Mouse (Mus musculus) MEL (cell line): Measurements from ENCODE around the gene Tmem179. TPM values are rescaled to one million over a fixed set of nuclear protein-coding genes. Genes with fewer than 3 reads are reported as not detected.
A peak's percentile ranks its signal among the peaks of the same experiment; 100 is the strongest.

Experiments used
- DNase-seq: peaks from one replicate; pipeline ENCODE4 v3.0.0; 2011; ENCODE audit warnings: low read depth, low spot score
- H3K27ac ChIP-seq: 2 replicates; pipeline ENCODE4 v1.5.1; 2012; ENCODE audit warnings: low read depth, mild to moderate bottlenecking, control low read depth, low read length, moderate library complexity; ENCODE audit not compliant: control insufficient read depth
- H3K27me3 ChIP-seq, 2 experiments: fragments of 150-350 bp in 1 of 2; sonication (generic) in 1 of 2; 2 replicates each; pipeline ENCODE4 v1.6.1; 2012; ENCODE audit warnings: low read length in 2 of 2, mild to moderate bottlenecking in 2 of 2, improper control_type of control experiment in 1 of 2, moderate library complexity in 1 of 2; ENCODE audit not compliant: insufficient read depth in 2 of 2, control insufficient read depth in 1 of 2
- H3K36me3 ChIP-seq, 2 experiments: 2 replicates each; pipeline ENCODE4 v1.6.1; 2012 to 2014; ENCODE audit warnings: low read length in 2 of 2, improper control_type of control experiment in 1 of 2, inconsistent platforms in 1 of 2, mild to moderate bottlenecking in 1 of 2; ENCODE audit not compliant: insufficient read depth in 2 of 2, control insufficient read depth in 1 of 2
- H3K4me1 ChIP-seq, 2 experiments: fragments of 150-350 bp in 1 of 2; sonication (generic) in 1 of 2; 2 replicates each; pipeline ENCODE4 v1.6.1; 2012; ENCODE audit warnings: low read length in 2 of 2, improper control_type of control experiment in 1 of 2, mild to moderate bottlenecking in 1 of 2; ENCODE audit not compliant: insufficient read depth in 2 of 2, control insufficient read depth in 1 of 2
- H3K4me3 ChIP-seq, 2 experiments: fragments of 150-350 bp in 1 of 2; sonication (generic) in 1 of 2; 2 replicates each; pipeline ENCODE4 v1.5.1; 2012; ENCODE audit warnings: low read depth in 2 of 2, low read length in 2 of 2, mild to moderate bottlenecking in 2 of 2, moderate library complexity in 2 of 2, control low read depth in 1 of 2, improper control_type of control experiment in 1 of 2; ENCODE audit not compliant: control insufficient read depth in 1 of 2, insufficient read depth in 1 of 2
- H3K79me2 ChIP-seq: 2 replicates; pipeline ENCODE4 v1.6.1; 2012; ENCODE audit warnings: mild to moderate bottlenecking, low read length, moderate library complexity; ENCODE audit not compliant: control insufficient read depth, poor library complexity, insufficient read depth
- H3K9ac ChIP-seq: 2 replicates; pipeline ENCODE4 v1.6.1; 2012; ENCODE audit warnings: low read depth, mild to moderate bottlenecking, control low read depth, low read length, moderate library complexity; ENCODE audit not compliant: control insufficient read depth, poor library complexity, severe bottlenecking
- H3K9me3 ChIP-seq: fragments of 150-350 bp; sonication (generic); replicated peaks from 2 replicates; pipeline ENCODE4 v1.6.1; 2012; ENCODE audit warnings: mild to moderate bottlenecking, low read length, improper control_type of control experiment, moderate library complexity; ENCODE audit not compliant: insufficient read depth
- BHLHE40 ChIP-seq: IDR thresholded peaks from 2 replicates; pipeline ENCODE4 v1.6.1; 2012; ENCODE audit warnings: low read depth, mild to moderate bottlenecking, inconsistent platforms, low read length, improper control_type of control experiment, borderline replicate concordance
- CHD1 ChIP-seq: IDR thresholded peaks from 2 replicates; pipeline ENCODE4 v1.6.1; 2012; ENCODE audit warnings: low read depth, mild to moderate bottlenecking, inconsistent platforms, low read length, improper control_type of control experiment
- CHD2 ChIP-seq: IDR thresholded peaks from 2 replicates; pipeline ENCODE4 v1.6.1; 2011; ENCODE audit warnings: low read length, improper control_type of control experiment
- ETS1 ChIP-seq: IDR thresholded peaks from 2 replicates; pipeline ENCODE4 v1.6.1; 2012; ENCODE audit warnings: low read depth, mild to moderate bottlenecking, inconsistent platforms, low read length, improper control_type of control experiment, moderate library complexity
- GABPA ChIP-seq: IDR thresholded peaks from 2 replicates; pipeline ENCODE4 v1.6.1; 2012; ENCODE audit warnings: low read depth, mild to moderate bottlenecking, inconsistent platforms, low read length, improper control_type of control experiment, moderate library complexity
- JUND ChIP-seq: IDR thresholded peaks from 2 replicates; pipeline ENCODE4 v1.6.1; 2011; ENCODE audit warnings: low read depth, mild to moderate bottlenecking, improper control_type of control experiment, low read length
- KAT2A ChIP-seq: conservative IDR thresholded peaks from 2 replicates; pipeline ENCODE4 v1.6.1; 2012; ENCODE audit warnings: low read depth, low read length, improper control_type of control experiment, inconsistent platforms
- MEF2A ChIP-seq: IDR thresholded peaks from 2 replicates; pipeline ENCODE4 v1.6.1; 2014; ENCODE audit warnings: low read depth, mild to moderate bottlenecking, inconsistent platforms, low read length, improper control_type of control experiment; ENCODE audit not compliant: poor library complexity, insufficient replicate concordance, severe bottlenecking; ENCODE audit errors: extremely low read depth
- MYC ChIP-seq: IDR thresholded peaks from 2 replicates; pipeline ENCODE4 v1.6.1; 2011; ENCODE audit warnings: low read depth, mild to moderate bottlenecking, low read length, improper control_type of control experiment, moderate library complexity
- NRF1 ChIP-seq: IDR thresholded peaks from 2 replicates; pipeline ENCODE4 v1.6.1; 2014; ENCODE audit warnings: low read depth, mild to moderate bottlenecking, inconsistent platforms, low read length, improper control_type of control experiment, moderate library complexity; ENCODE audit not compliant: poor library complexity, insufficient read depth, severe bottlenecking
- SMC3 ChIP-seq: IDR thresholded peaks from 2 replicates; pipeline ENCODE4 v1.6.1; 2011; ENCODE audit warnings: low read depth, low read length, improper control_type of control experiment
- TAL1 ChIP-seq: IDR thresholded peaks from 2 replicates; pipeline ENCODE4 v1.6.1; 2012; ENCODE audit warnings: mild to moderate bottlenecking, inconsistent platforms, low read length, moderate library complexity, mixed read lengths
- TBP ChIP-seq: IDR thresholded peaks from 2 replicates; pipeline ENCODE4 v1.8.0; 2011; ENCODE audit warnings: low read depth, low read length, improper control_type of control experiment
- TCF12 ChIP-seq: IDR thresholded peaks from 2 replicates; pipeline ENCODE4 v1.6.1; 2014; ENCODE audit warnings: low read depth, mild to moderate bottlenecking, inconsistent platforms, low read length, improper control_type of control experiment, moderate library complexity
- UBTF ChIP-seq: IDR thresholded peaks from 2 replicates; pipeline ENCODE4 v1.6.1; 2012; ENCODE audit warnings: low read depth, mild to moderate bottlenecking, inconsistent platforms, low read length, improper control_type of control experiment, moderate library complexity, borderline replicate concordance; ENCODE audit not compliant: insufficient read depth
- ZMIZ1 ChIP-seq: IDR thresholded peaks from 2 replicates; pipeline ENCODE4 v1.6.1; 2012; ENCODE audit warnings: low read depth, mild to moderate bottlenecking, inconsistent platforms, low read length, improper control_type of control experiment, moderate library complexity
- polyA plus RNA-seq, 2 experiments: library from polyadenylated mRNA; stranded (reverse) in 1 of 2; unstranded in 1 of 2; fragments of >175 nt in 1 of 2; fragments of >200 nt in 1 of 2; gene quantifications; 2 replicates each; pipeline versions ENCODE4 v1.2.1 to v1.2.4; 2012; ENCODE audit warnings: low replicate concordance in 2 of 2, low read depth in 1 of 2; ENCODE audit not compliant: insufficient read length in 2 of 2, insufficient read depth in 1 of 2, missing spikeins in 1 of 2
- total RNA-seq: library from RNA; depleted of rRNA; stranded (reverse); fragments of 300-350 nt; gene quantifications from 2 replicates; pipeline ENCODE4 v1.2.3, GENCODE M21; 2012; rRNA removed

Gene Tmem179
- total and polyA plus RNA-seq, 3 experiments = 0.08 to 0.10 TPM; not detected in 1

DNA sequence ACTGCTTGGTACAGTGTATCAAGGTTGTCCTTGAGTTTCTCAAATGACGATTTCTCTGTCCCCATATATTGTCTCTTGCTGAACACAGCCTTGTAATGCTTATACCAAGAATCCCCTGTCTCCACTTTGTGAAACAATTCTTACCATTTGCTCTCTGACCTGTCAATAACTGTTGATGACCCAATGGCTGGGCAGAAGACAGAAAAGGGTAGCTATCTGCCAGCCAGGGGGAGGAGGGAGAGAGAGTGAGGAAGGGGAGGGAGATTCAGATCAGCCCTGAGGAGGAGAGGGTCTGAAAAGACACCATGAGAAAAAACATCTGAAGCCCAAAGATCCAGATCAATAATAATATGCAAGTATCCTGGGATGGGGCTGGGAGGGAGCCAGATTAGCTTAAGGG, 65.2 kb downstream of the Tmem179 start:
- no peak for TF ChIP-seq MYC
- TF ChIP-seq CHD2 = no peak
- TF ChIP-seq TCF12 = no peak
- no peak for TF ChIP-seq NRF1
- TF ChIP-seq GABPA = no peak
- TF ChIP-seq CHD1 = no peak
- TF ChIP-seq BHLHE40 = no peak
- TF ChIP-seq JUND = no peak
- TF ChIP-seq TBP = no peak
- TF ChIP-seq KAT2A = no peak
- no peak for TF ChIP-seq ETS1
- no peak for TF ChIP-seq UBTF
- TF ChIP-seq ZMIZ1 = no peak
- TF ChIP-seq TAL1 = no peak
- TF ChIP-seq SMC3 = no peak
- H3K27ac ChIP-seq = no peak overlapping the region
- H3K36me3 ChIP-seq = no peaks in the 10 kb centered on the region
- no peak overlapping the region for H3K4me3 ChIP-seq
- DNase-seq = no peak
- H3K9me3 ChIP-seq = no peaks in the 10 kb centered on the region; the same call in 1 of the 2 replicates
- no peaks in the 10 kb centered on the region for H3K4me1 ChIP-seq
- H3K9ac ChIP-seq = no peak overlapping the region
- H3K79me2 ChIP-seq = no peaks in the 10 kb centered on the region
- H3K27me3 ChIP-seq = no peaks in the 10 kb centered on the region; a peak in 2 of 4 replicates

DNA sequence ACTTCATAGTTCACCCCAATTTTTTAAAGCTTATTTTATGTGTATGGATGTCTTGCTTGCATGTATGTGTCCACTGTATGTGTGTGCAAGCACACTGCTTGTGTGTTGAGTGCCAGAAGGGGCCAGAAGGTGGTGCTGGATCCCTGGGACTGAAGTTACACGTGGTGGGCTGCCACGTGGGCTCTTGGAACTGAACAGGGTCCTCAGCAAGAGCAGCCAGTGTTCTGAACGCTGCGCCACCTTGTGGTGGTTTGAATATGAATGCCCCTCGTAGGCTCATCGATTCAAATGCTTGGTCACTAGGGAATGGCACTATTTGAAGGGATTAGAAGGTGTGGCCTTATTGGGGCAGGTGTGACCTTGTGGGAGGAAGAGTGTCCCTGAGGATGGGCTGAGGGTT, 65.7 kb downstream of the Tmem179 start:
- H3K4me3 ChIP-seq = no peak overlapping the region
- no peaks in the 10 kb centered on the region; the same call in 1 of the 2 replicates for H3K9me3 ChIP-seq
- no peaks in the 10 kb centered on the region; a peak in 2 of 4 replicates for H3K27me3 ChIP-seq
- no peak for DNase-seq
- no peaks in the 10 kb centered on the region for H3K36me3 ChIP-seq
- H3K9ac ChIP-seq = no peak overlapping the region
- no peaks in the 10 kb centered on the region for H3K79me2 ChIP-seq
- H3K27ac ChIP-seq = no peak overlapping the region
- TF ChIP-seq MEF2A (no peak), SMC3 (peak; percentile 17; the same call in 1 of the 2 replicates)
- H3K4me1 ChIP-seq = no peaks in the 10 kb centered on the region

Other genes with a start within 250 kb of the Tmem179 start
- not detected in 2 replicates for gene A530016L24Rik, start 27.3 kb downstream of the Tmem179 start, total RNA-seq
- gene A530016L24Rik, start 27.3 kb downstream of the Tmem179 start, polyA plus RNA-seq = not detected
- 23.2 and 26.1 TPM in 2 replicates for gene Inf2, start 72.0 kb upstream of the Tmem179 start, total RNA-seq
- gene Inf2, start 72.0 kb upstream of the Tmem179 start, polyA plus RNA-seq = 100 to 1,000 TPM in 1 of 2 experiments, 10 to 100 TPM in 1; 55.7 to 122 TPM
- 36.0 and 58.2 TPM in 2 replicates for gene Adssl1, start 103.3 kb upstream of the Tmem179 start, total RNA-seq
- 10 to 100 TPM in 1 of 2 experiments, not detected in 1; 63.9 TPM for gene Adssl1, start 103.3 kb upstream of the Tmem179 start, polyA plus RNA-seq
- 591 and 659 TPM in 2 replicates for gene Siva1, start 127.9 kb upstream of the Tmem179 start, total RNA-seq
- gene Siva1, start 127.9 kb upstream of the Tmem179 start, polyA plus RNA-seq = 100 to 1,000 TPM in 1 of 2 experiments, not detected in 1; 531 TPM
- 289 and 322 TPM in 2 replicates for gene Akt1, start 158.1 kb upstream of the Tmem179 start, total RNA-seq
- 100 to 1,000 TPM; 764 to 827 TPM for gene Akt1, start 158.1 kb upstream of the Tmem179 start, polyA plus RNA-seq
- gene Zbtb42, start 162.1 kb upstream of the Tmem179 start, total RNA-seq = 4.5 and 7.6 TPM in 2 replicates
- 10 to 100 TPM in 1 of 2 experiments, not detected in 1; 11.4 TPM for gene Zbtb42, start 162.1 kb upstream of the Tmem179 start, polyA plus RNA-seq
- gene Cep170b, start 203.7 kb upstream of the Tmem179 start, total RNA-seq = 40.0 and 49.7 TPM in 2 replicates
- gene Cep170b, start 203.7 kb upstream of the Tmem179 start, polyA plus RNA-seq = 10 to 100 TPM in 1 of 2 experiments, not detected in 1; 64.0 TPM
- gene Pld4, start 243.9 kb upstream of the Tmem179 start, total RNA-seq = 9.7 and 9.8 TPM in 2 replicates
- 10 to 100 TPM in 1 of 2 experiments, not detected in 1; 16.4 TPM for gene Pld4, start 243.9 kb upstream of the Tmem179 start, polyA plus RNA-seq